Mouse (Mus musculus) cerebellum, adult 11-12 months (tissue): Measurements from ENCODE around the gene Scube2.
A peak's percentile ranks its signal among the peaks of the same experiment; 100 is the strongest.

Experiments used
- DNase-seq: peaks from one replicate; pipeline ENCODE4 v3.0.0; 2022

Gene Scube2

DNA sequence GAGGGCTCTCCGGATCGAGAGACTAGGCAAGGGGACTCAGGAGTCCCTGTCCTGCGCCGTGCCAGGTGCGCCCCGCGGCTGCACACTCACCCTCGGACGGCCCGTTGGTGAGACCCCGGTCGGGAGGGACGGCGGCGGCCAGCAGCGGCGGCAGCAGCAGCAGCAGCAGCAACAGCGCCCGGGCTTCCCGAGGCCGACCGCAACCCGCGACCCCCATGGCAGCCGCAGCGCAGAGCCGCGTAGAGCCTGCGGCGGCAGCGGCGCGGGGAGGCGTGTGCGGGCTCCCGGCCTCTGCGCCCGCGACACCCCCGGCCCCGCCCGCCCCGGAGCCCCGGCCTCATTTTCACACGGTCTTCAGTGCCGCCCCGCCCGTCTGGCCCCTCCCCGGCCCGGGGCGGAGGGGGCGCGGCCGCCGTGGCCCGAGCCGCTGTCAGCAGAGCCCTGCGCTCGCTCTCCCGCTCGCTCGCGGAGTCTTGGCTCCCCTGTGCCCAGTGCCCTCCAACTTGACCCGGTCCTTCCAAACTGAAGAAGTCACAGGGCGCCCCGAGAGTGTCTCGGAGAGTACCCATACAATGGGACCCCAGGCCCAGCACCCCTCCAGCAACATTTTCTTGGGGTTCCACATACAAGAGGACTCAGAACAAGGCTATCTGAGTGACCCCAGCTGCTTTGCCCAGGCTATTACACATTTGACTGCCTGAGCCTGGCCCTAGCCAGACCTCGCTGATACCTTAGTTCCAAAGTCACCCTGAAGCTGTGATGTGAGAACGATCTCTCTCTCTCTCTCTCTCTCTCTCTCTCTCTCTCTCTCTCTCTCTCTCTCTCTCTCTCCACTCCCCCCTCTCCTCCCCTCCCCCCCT is at the start of gene Scube2:
Gene Scube2, minus strand, starts transcription at position 310 of the 860 bp plus-strand sequence.
- DNase-seq: no peak

DNA sequence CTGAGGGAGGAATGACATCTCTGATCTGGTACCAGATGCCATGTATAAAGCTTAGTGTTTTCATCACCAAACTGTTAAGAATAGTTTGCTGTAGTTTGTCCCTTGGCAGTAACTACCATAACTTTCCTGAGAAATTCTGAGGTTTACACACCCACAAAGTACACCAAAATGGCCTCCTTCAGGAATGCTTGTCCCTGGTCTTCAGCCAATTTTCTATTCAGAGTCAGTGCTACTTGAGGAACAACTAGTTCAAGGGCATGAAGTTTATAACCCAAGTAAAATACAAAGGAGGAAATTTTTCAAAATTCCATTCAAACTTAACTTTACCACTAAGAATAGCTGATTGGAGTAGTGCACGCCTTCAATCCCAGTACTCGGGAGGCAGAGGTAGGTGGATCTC is 40.7 kb upstream of the Scube2 start:
- no peak for DNase-seq

DNA sequence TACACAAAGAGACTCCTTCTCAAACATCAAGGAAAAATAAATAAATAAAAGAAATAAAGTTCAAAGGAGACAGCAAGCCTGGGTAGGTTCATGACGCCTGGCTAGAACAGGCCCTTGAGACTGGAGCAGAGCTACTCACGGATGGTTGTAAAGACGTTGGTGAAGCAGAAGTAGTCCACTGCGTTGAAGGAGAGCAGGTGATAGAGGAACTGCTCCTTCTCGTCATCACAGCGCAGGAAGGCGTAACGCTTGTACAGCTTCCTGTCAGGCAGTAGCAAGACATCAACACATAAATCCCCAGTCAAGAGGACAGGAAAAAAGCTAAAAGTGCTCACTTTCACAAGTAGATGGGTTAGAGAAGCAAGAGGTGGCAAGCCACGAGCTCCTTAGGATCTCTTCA is 35.4 kb upstream of the Scube2 start:
- no peak for DNase-seq

DNA sequence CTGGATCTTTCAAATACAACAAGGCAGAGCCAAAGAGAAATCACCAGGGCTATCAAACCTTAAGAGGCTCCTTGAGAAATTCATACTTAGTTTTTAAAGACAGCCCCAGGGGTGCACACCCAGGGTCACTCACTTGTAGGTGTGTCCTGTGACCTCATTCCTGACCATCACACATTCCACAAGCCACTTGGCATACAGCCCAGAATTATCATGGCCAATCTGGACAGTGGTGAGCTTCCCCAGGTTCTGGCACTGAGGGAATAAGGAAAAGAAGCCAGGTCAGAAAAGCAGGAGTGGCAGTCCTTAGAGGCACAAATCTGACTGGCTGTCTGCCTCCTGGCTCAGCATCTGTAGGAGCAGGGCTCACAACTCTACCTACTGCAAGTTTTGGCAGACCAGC is 33.4 kb upstream of the Scube2 start:
- DNase-seq: no peak

DNA sequence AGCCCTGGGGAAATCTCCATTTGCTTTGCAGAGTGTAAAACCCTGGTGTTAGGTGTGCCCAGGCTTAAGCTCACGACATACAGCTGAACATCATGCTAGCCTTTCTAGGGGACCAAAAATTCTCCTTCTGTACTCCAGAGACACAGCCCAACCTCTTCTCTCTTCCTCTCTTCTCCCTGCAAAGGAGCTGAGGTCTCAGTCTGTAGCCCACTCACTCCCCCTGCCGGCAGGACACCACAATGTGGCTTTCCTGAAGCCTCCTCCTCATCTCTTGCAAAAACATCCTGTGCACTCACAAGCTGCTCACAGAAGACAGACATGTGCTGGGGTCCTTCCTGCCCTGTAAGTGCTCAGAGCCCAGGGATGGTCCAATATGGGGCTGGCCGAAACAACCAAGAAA is 27.1 kb upstream of the Scube2 start:
- peak; percentile 65 for DNase-seq

DNA sequence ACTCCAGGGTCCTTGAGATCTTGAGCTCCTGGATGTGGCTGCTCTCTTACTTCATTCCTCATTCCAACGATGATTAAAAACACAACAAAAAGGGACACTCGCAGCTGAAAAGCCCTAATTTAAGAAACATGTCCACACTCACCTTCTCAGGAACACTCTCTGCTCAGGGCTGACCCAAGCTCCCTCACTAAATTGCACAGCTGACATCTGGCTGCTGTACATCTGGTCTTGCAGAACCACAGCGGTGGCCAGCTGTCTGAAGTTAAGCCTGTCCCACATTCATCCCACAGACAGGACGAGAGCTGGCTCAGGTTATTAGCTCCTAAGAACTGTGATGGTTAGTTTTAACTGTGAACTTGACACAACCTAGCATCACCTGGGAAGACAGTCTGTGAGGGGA is 26.3 kb upstream of the Scube2 start:
- no peak for DNase-seq

- peak; percentile 65 for DNase-seq
Measured at GRCm38 (mm10) chr7:109890256-109890655, 24.8 kb upstream of the Scube2 start.

DNA sequence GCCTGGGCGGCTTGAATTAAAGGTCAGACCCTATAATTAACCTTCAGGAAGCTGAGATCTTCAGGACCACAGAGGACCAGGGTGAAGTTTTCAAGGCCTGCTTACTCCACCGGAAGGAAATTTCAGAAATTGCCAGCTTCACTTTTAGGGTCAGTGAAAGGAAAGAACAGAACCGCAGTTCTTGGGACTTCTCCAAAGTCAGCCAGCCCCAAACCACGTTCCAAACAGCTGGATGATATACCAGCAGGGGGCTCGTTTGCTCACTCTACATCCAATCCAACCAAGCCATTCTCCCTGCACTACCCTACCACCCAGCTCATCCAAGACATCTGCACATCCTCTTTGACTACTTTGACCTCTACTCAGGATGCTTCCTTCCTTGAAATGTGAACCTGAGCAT is 23.8 kb upstream of the Scube2 start:
- DNase-seq: no peak

- no peak for DNase-seq
Measured at GRCm38 (mm10) chr7:109886249-109886648, 20.8 kb upstream of the Scube2 start.

GRCm38 (mm10) chr7:109882574-109882973 is 17.1 kb upstream of the Scube2 start:
- DNase-seq: no peak

DNA sequence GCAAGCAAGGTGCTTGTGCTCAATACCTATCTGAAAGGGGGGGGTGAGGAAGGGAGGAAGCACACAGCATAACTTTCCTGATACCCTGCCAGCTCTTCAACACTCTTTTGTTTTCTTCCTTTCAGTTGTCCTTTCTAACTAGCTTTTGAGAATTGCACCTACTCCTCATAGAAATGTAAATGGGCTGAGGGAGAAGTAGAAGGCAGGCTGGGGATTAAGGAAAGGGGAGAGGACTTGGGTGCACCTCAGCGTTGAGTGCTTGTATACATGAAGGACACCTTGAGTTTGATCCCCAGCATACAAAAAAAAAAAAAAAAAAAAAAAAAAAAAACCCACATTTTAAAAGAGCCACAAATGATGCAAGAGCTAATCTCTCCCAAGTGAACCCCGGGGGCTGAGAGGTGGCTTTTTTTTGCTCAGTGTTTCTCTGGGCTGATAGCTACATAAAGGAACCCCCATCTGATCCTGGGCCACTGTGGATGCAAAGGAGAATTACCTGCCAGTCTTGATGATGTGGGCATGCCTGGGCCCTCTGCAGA is 16.2 kb upstream of the Scube2 start:
- no peak for DNase-seq

DNA sequence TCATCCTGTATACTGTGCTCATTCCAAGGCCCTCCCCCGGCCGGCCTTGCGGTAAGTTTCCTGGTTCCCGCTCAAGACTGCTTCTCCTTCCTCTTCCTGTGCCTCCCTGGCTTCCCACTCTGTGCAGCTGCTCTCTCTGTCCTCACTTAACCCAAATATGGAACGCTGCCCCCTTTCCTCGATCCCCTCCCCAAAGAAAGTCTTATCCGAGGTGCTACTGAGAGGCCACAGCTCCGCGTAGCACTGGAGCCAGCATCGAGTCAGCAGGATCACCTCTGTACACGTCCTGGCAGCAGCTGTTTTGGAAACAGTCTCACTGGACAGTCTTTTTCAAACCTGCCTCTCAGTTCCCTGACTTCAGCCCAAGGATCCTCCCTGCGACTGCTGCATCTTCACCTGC is 13.7 kb upstream of the Scube2 start:
- DNase-seq: no peak

DNA sequence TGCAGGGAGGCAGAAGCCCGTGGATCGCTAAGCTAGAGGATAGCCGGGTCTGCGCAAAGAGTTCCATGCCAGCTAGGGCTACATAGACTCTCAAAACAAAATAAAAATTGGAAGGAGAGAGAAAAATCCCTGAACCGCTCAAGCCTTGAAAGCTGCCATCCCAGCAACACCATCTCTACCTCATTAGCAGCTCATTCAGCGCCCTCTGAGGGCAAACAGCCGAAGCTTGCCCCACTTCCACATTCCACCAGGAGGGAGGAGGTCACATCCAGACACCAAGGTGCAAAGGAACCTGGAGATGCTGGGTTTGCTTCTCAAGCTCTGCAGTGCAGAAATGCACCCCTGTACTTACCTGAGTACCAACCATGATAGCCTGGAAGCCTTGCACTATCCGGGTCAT is 10.6 kb upstream of the Scube2 start:
- no peak for DNase-seq

GRCm38 (mm10) chr7:109875598-109875997 is 10.1 kb upstream of the Scube2 start:
- DNase-seq: no peak

DNA sequence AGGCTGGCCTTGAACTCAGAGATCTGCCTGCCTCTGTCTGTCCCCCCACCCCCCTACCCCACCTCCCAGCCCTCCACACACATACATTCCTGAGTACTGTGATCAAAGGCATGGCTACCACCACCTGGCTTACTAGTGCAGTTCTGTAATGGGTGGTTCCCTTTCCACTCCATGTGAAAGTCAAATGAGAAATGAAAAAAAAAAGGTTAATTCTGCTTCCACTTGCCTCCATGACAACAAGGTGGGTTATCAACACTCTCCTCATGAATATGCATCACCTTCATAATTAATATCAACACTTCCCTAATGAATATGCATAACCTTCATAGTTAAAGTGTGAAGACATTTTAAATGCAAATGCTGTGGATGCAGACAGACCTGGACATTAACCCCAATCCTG is 9.6 kb upstream of the Scube2 start:
- no peak for DNase-seq

GRCm38 (mm10) chr7:109873170-109873569 is 7.7 kb upstream of the Scube2 start:
- DNase-seq: no peak

DNA sequence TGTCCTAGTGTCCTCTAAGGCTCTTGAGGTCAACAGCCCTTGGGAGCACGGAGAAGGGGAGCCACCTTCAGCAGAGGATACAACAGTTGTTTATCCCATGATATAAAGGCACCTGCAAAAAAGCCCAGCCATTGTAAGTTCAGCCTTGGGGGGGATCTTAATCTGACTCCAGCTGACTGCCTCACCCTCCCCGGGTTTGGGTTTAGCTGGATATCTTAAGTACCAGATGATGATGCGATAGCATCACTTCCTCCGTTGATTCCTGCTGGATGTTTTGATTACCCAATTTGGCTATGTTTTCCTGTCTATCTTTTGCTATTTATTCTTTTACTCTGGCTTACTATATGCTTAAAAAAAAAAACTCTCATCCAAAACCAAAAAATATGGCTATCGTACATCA is 5.8 kb upstream of the Scube2 start:
- no peak for DNase-seq

DNA sequence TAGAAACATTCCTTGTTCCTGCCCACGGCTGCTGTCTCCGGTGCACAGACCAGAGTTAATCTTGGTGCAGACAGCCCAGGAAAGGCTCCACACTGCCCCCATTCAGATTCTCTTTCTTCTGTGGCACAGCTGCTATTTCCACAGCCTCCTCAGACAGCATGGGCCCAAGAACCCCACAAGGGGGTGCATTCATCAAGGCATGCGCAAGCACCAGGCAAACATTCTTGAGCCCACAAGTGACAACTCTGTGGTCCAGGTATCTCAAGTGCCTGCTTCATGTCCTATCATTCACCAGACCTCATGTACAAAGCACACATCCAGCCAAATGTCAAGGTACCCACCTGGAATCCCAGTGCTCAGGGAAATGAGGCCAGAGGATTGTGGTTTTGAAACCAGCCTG is 3.0 kb upstream of the Scube2 start:
- DNase-seq: no peak

GRCm38 (mm10) chr7:109866643-109867042 is 1.2 kb upstream of the Scube2 start:
- DNase-seq: no peak

DNA sequence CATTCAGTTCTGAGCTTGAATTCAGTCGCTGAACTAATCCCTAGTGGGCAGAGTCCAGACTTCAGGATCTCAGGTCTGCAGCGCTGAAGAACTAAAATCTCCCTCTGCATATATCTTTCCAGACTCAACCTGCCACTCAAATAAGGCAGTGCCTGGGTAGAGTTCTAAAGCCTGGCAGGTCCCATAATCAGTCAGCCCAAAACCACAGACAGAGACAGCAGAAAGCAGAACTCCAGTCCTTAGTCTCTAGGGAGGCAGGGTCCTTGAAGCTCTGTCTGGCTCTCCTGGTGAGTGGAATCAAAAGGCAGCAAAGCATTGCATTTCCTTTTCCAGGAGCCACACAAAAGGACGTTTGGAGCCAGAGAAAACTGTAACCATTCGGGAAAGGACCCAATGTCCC is 1.9 kb downstream of the Scube2 start:
- no peak for DNase-seq

DNA sequence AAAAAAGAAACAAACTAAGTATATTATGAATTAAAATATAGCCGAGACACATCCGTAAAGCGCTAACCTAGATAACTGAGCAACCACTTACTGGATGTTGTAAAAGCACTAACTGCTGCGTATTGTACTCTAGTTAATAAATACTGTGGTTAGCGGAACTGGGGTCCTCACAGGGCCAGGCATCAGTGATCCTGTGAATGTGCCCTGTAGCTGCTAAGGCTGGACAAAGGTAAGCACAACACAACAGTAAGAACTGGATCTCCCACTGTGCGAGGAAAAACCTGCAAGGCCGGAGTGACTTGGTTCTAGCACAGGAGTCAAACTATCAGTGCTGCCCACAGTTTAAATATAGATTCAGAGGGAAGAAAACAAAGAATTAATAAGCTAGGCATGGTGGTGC is 5.3 kb downstream of the Scube2 start:
- DNase-seq: no peak

DNA sequence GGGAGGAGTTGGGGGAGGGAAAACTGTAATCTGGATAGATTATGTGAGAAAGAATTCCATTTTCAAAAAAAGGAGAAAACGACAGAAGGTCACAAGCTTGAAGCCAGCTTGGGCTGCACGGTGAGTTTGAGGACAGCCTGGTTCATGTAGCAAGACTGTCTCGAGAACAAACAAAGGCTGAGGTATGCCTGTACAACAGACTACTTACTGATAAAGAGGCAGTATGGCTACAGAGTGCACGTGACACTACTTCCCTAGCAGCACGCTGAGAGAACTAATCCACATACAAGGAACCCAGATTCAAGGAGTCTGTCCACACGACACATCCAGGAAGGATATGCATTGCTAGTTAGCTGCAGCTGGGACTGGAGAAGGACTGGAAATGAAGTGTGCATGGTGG is 6.1 kb downstream of the Scube2 start:
- no peak for DNase-seq

GRCm38 (mm10) chr7:109852752-109853212 is 12.7 kb downstream of the Scube2 start:
- DNase-seq: peak; percentile 15

DNA sequence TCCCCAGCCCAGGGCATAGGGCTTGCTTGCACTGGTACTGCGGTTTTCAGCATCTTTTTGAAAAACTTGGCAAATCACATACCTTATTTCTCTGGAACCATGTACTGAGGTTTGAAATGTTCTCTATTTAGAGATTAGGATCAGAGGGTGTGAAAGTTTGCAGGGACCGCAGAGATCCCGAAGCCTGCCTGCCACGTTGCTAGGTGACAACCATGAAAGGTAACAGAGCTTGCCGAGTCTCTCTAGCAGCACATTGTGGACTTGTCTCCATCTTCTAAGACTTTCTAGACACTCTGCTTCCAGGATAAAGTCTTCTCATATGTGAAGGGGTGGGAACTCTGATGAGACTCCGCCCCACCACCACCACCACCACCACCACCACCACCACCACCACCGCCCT is 13.5 kb downstream of the Scube2 start:
- DNase-seq: no peak

DNA sequence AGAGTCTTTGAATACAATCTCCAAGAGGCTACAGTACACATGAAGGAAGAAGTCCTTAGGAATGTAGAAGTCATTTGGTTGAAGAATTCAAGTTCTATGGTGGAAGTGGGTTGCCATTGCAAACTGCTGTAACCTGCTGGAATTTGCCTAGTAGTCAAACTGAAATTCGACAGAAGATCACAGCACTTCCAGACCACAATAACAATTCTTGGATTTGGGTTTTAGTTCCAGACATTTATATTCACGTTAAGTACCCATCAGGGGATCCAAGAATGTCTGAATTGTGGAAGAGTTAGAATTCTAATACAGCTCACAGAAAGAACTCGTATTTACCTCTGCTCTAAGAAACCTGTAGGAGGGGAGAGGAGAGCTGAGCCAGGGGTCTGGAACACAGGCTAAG is 14.9 kb downstream of the Scube2 start:
- DNase-seq: no peak
